Mouse (Mus musculus) lung, postnatal 36 days (tissue): Measurements from ENCODE around the gene Etl4.
A peak's percentile ranks its signal among the peaks of the same experiment; 100 is the strongest.
"Not testable (repeated sequence)": the region's sequence is repeated elsewhere in the genome, so short reads cannot be mapped to it uniquely, and the experiment has no call there.

Experiments used
- DNase-seq: peaks from one replicate; pipeline ENCODE4 v3.0.0; 2022; ENCODE audit warnings: mixed read lengths

Etl4 gene

DNA sequence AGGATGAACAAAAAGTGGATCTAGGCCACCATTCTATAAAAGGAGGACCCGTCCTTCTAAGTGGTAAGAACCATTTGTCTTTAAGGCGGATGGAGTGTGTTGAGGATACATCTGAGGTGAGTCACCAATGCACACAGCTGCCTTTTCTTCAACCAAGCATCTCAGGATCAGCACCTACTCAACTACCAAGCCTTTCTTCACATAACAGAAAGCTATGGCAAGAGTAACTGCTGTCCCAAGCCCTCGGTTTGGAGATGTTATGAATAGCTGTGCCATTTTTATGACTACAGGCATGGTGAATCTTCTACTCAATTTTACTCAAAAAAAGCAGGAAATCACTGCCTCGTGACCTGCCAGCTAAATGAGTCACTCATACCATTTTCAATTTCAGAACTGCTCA is 258.6 kb downstream of the Etl4 start:
- no peak for DNase-seq

- not testable (repeated sequence) for DNase-seq
These were observed 267.0 kb downstream of the Etl4 start for GRCm38 (mm10) chr2:20176456-20177184.

- DNase-seq, result not testable (repeated sequence)
These were observed 267.7 kb downstream of the Etl4 start for GRCm38 (mm10) chr2:20177236-20177635.

DNA sequence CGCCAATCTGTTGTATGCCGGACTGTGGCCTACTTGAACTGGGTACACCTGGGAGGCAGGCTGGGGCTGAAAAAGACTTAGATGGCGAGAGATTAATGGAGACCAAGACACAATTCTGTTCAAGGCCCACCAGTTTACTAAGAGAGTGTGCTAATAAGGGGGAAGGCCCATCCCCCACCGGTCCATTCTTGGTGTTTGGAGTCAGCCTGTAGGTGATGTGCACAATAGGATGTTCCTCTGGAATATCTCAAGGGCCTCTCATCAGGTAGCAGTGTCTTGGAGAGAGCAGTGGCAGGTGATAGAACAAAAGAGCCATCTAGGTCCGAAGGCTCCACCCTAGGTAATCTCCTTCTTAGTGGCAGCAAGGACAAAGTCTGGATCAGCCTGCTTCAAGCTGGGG is 271.0 kb downstream of the Etl4 start:
- DNase-seq, result not testable (repeated sequence)

- DNase-seq, result not testable (repeated sequence)
These were observed 277.6 kb downstream of the Etl4 start for GRCm38 (mm10) chr2:20187223-20187622.

DNA sequence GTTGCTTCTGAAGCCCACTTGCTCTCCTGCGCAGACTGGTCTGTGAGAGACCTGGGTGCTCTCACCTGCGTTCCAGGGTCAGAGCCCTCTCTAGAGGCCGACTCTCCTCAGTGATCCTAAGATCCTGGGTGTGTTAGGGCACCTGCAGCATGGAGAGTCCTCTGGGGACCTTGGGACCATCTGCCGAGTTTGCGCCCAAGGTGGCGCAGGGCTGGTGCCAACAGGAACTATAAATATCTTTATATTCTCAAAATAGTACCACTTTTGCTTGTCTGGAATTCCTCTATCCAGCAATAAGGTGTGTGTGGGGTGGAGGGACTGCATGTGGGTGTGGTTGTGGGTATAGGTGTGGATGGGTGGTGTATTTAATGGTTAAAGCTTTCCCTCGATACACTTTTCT is 293.4 kb downstream of the Etl4 start:
- DNase-seq, result no peak

GRCm38 (mm10) chr2:20206647-20207046 is 297.1 kb downstream of the Etl4 start:
- no peak for DNase-seq

DNA sequence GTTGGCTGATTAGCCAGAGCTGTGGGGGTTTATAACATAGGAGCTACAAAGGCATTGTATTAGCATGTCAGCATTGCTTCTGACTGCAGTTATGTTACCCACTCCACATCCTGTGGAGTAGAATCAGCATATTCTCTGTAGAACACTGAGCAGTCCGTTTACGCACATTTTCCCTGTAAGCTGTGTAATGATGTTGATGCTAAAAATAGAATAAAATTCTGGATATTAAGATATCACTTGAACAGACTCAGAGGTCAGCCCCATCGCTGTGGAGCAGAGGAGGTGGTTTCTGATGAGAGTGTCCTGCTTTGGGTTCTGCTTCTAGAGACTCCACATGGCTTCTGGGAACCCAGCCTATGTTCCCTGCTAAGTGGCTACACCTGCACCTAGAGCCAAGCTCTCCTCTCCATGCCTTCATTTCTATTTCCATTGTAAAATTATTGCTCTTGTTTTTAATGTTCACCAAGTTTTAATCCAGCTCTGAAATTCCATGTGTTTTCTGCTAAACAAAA is 299.2 kb downstream of the Etl4 start:
- DNase-seq, result no peak

DNA sequence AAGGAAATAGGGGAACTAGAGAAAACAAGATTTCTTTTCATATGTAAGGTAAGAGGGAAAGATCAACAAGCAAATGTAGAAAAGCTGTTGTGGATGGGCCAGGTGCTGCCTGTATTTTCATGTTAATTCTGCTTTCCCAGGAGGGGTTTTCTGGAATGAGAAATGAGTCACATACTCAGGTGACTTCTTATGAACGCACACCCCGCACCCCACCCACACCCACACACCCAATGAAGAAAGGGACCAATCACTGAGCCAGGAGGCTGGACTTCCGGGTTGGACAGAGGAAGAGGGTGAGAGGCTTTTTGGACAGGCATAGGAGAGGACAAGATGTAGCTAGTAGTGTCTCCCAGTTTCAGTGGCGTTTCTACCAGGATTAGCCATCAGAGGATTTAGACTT is 299.8 kb downstream of the Etl4 start:
- DNase-seq, result no peak

GRCm38 (mm10) chr2:20216275-20216674 is 306.7 kb downstream of the Etl4 start:
- DNase-seq, result no peak

DNA sequence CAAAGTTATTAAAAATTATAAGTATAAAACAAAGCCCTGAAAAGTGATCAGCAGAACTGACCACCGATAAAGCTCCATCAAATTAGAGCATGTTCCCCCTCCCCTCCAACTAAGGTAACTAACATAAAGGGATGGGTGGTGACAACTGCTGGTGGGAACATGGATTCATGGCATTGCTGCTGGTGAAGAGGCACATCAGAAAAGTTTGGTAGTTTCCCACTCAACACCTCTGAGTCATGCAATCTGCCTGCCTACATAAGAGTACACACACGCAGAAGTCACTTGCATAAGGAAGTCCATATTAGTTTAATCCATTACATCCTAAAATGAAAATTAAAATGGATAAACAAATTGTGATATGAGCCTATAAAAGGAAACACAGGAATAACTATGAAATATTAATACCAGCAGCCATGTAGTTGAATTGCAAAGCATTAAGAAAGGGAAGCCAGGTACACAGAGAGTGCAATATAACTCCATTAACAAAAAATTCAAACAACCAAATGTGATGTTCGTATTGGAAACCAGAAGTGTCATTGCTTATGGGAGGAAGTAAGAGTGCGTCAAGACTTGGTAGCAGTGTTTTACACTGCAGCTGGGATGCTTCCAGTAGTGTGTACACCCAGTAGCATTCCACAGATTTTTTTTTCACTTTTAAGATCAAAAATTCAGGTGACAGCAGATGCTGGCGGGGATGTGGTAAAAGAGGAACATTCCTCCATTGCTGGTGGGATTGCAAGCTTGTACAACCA is 307.3 kb downstream of the Etl4 start:
- DNase-seq, result no peak

- DNase-seq, result no peak
These were observed 321.8 kb downstream of the Etl4 start for GRCm38 (mm10) chr2:20231371-20231770.

GRCm38 (mm10) chr2:20248043-20248664 is 338.6 kb downstream of the Etl4 start:
- no peak for DNase-seq

GRCm38 (mm10) chr2:20249403-20249802 is 339.8 kb downstream of the Etl4 start:
- no peak for DNase-seq

GRCm38 (mm10) chr2:20276124-20276523 is 366.5 kb downstream of the Etl4 start:
- DNase-seq, result peak; percentile 78

DNA sequence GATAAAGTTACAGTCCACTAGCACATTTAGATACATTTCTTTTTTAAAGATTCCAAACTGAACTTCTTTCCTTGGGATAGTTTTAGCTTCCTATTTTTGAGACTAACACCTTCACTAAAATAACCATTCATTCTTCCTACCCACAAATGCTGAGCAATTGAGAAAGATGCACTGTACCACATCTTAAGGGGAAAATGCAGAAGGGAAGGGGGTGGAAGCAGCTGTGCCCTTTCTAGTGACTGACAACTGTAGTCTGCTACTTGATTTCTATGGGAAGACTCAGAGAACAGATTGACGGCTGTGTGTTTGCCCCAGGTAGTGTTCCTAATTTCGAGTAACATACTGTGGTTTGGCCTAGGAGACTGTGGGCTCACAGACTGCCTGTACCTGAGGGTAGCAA is 372.3 kb downstream of the Etl4 start:
- DNase-seq, result no peak

- no peak for DNase-seq
These were observed 374.8 kb downstream of the Etl4 start for GRCm38 (mm10) chr2:20284425-20284824.

- DNase-seq, result no peak
These were observed 381.6 kb downstream of the Etl4 start for GRCm38 (mm10) chr2:20290982-20291740.

GRCm38 (mm10) chr2:20291741-20292110 is 382.1 kb downstream of the Etl4 start:
- DNase-seq, result no peak

- no peak for DNase-seq
These were observed 383.8 kb downstream of the Etl4 start for GRCm38 (mm10) chr2:20293336-20293735.

- no peak for DNase-seq
These were observed 385.0 kb downstream of the Etl4 start for GRCm38 (mm10) chr2:20294596-20294995.

- DNase-seq, result no peak
These were observed 392.9 kb downstream of the Etl4 start for GRCm38 (mm10) chr2:20302517-20302916.

- DNase-seq, result no peak
These were observed 415.4 kb downstream of the Etl4 start for GRCm38 (mm10) chr2:20324954-20325353.
